Mouse (Mus musculus) brain, adult 2 months (tissue): ENCODE measurements around the gene Cldn14.
"Not testable (repeated sequence)": the region's sequence is repeated elsewhere in the genome, so short reads cannot be mapped to it uniquely, and the experiment has no call there.

Experiments used
- DNase-seq: peaks from one replicate; pipeline ENCODE4 v3.0.0; 2011; ENCODE audit warnings: low read depth, low spot score

The Cldn14 gene

GRCm38 (mm10) chr16:94009356-94009755 lies 719 bp upstream of the Cldn14 start:
- no peak for DNase-seq

GRCm38 (mm10) chr16:94006706-94007665 lies 1.7 kb downstream of the Cldn14 start:
- peak; percentile 2 for DNase-seq

- DNase-seq = no peak
Measured at GRCm38 (mm10) chr16:94003478-94003877, 5.2 kb downstream of the Cldn14 start.

GRCm38 (mm10) chr16:94001366-94001765 lies 7.3 kb downstream of the Cldn14 start:
- DNase-seq = no peak

- DNase-seq = no peak
Measured at GRCm38 (mm10) chr16:93998895-93999294, 9.7 kb downstream of the Cldn14 start.

- peak; percentile 64 for DNase-seq
Measured at GRCm38 (mm10) chr16:93983576-93983975, 25.1 kb downstream of the Cldn14 start.

- DNase-seq = no peak
Measured at GRCm38 (mm10) chr16:93982341-93982740, 26.3 kb downstream of the Cldn14 start.

- DNase-seq = peak; percentile 42
Measured at GRCm38 (mm10) chr16:93981190-93981841, 27.3 kb downstream of the Cldn14 start.

GRCm38 (mm10) chr16:93980338-93980737 lies 28.3 kb downstream of the Cldn14 start:
- DNase-seq = not testable (repeated sequence)

GRCm38 (mm10) chr16:93979316-93979715 lies 29.3 kb downstream of the Cldn14 start:
- DNase-seq = no peak

GRCm38 (mm10) chr16:93977587-93977986 lies 31.1 kb downstream of the Cldn14 start:
- no peak for DNase-seq

- DNase-seq = peak; percentile 4
Measured at GRCm38 (mm10) chr16:93976907-93977306, 31.7 kb downstream of the Cldn14 start.

- DNase-seq = no peak
Measured at GRCm38 (mm10) chr16:93975430-93975829, 33.2 kb downstream of the Cldn14 start.

- DNase-seq = no peak
Measured at GRCm38 (mm10) chr16:93974278-93974677, 34.4 kb downstream of the Cldn14 start.

GRCm38 (mm10) chr16:93973554-93973953 lies 35.1 kb downstream of the Cldn14 start:
- no peak for DNase-seq

- no peak for DNase-seq
Measured at GRCm38 (mm10) chr16:93973123-93973522, 35.5 kb downstream of the Cldn14 start.

- DNase-seq = no peak
Measured at GRCm38 (mm10) chr16:93971046-93971445, 37.6 kb downstream of the Cldn14 start.

- DNase-seq = no peak
Measured at GRCm38 (mm10) chr16:93967893-93968292, 40.7 kb downstream of the Cldn14 start.

- no peak for DNase-seq
Measured at GRCm38 (mm10) chr16:93962283-93962682, 46.4 kb downstream of the Cldn14 start.

GRCm38 (mm10) chr16:93961099-93961646 lies 47.5 kb downstream of the Cldn14 start:
- no peak for DNase-seq

- no peak for DNase-seq
Measured at GRCm38 (mm10) chr16:93960495-93960894, 48.1 kb downstream of the Cldn14 start.

GRCm38 (mm10) chr16:93957402-93957801 lies 51.2 kb downstream of the Cldn14 start:
- no peak for DNase-seq
